Mouse (Mus musculus) layer of hippocampus, adult 9-11 months (tissue): ENCODE measurements around the gene Arf3.
"Not testable (repeated sequence)": the region's sequence is repeated elsewhere in the genome, so short reads cannot be mapped to it uniquely, and the experiment has no call there.

Experiments used
- DNase-seq: peaks from one replicate; pipeline ENCODE4 v3.0.0; 2022

The Arf3 gene

DNA sequence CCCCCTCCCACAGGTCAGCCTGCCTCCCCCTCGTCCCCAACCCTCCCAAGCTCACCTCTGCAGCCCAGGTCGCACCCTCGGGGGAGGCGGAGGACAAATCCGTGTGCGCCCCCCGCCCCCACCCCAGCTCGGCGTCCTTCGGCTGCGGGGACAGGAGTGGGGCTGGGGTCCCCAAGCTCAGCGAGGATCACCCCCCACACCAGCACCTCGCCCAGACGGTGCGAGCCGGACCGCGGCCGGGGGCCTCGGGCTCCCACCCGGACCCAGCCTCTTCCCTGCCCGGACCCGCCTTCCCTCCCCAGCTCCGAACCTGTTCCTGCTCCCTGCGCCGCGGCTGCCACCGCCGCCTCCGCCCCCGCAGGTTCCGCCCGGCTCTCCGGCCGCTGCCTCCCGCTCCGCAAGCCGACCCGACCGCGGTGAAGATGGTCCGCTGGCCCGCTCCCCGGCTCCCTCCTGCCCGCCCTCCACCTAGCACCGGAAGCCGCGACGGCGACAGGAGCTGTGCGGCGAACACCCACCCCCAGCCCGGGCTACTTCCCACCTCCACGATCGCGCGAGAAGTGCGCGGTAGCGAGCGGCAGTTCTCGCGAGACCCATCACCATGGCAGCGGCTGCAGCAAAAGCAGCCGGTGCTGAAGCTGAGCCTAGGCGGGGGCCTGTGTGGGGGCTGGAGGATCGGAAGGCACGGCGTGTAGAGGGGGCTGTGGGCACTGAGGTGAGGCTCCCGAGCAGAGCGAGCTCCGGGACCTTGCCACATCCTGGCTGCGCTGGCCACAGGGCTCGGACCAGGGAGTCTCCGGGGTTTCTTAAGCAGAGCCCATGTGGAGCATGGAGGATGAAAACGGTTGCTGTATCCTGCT is at the start of gene Arf3:
Gene Arf3, minus strand, starts transcription at position 545 of the 860 bp plus-strand sequence.
- peak; percentile 95 for DNase-seq

DNA sequence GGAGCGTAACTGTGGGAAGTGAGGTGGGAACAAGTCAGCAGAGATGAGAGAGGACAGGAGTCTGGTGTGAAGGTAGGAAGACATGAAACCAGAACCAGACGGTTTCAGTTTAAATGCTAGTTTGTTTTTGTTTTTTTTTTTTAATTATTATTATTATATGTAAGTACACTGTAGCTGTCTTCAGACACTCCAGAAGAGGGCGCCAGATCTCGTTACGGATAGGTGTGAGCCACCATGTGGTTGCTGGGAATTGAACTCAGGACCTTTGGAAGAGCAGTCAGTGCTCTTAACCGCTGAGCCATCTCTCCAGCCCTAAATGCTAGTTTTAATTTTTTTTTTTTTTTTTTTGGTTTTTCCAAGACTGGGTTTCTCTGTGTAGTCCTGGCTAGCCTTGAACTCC is 47.2 kb upstream of the Arf3 start:
- not testable (repeated sequence) for DNase-seq

DNA sequence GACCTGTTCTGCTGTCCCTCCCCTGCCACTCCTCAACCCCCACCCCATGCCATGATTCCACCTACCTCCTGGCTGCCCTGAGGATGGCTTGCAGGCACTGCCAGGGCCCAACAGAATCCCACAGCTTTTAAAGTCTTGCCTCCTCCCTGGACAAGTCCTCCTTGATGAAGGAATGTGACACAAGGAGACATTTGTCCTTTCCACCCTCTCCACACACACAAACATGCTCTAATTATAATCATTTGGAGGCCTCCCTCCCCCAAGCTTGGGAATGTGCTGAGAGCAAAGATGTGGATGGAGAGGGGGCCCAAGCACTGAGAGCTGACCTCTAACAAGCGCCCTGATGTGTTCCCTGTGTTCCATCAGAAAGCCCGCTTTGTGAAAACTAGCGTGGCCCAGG is 46.4 kb upstream of the Arf3 start, which contains the start of gene Ddn:
Gene Ddn, minus strand, starts transcription at position 101 of the 400 bp plus-strand sequence.
- DNase-seq: no peak

DNA sequence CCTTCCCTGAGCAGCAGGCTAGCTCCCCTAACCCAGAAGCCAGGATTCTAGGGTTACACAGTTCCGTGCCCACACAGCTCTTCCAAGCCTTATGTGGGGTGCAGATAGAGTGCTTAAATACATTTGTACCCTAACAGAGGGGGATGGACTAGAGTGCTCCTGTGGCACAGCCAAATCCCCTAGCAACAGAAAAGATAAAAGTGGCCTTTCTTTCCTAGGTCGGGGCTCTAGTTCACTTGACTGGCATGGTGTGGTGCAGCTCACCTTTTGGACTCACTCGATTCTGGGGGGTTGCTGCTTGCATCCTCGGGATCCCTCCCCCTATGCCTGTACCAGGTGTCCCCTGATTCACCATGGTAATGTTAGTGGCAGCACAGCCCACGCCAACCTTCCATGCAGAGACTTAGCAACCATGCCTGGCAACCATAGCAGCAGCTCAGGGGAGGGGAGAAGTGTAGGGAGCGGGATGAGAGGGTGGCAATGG is 45.7 kb upstream of the Arf3 start:
- peak; percentile 96 for DNase-seq

DNA sequence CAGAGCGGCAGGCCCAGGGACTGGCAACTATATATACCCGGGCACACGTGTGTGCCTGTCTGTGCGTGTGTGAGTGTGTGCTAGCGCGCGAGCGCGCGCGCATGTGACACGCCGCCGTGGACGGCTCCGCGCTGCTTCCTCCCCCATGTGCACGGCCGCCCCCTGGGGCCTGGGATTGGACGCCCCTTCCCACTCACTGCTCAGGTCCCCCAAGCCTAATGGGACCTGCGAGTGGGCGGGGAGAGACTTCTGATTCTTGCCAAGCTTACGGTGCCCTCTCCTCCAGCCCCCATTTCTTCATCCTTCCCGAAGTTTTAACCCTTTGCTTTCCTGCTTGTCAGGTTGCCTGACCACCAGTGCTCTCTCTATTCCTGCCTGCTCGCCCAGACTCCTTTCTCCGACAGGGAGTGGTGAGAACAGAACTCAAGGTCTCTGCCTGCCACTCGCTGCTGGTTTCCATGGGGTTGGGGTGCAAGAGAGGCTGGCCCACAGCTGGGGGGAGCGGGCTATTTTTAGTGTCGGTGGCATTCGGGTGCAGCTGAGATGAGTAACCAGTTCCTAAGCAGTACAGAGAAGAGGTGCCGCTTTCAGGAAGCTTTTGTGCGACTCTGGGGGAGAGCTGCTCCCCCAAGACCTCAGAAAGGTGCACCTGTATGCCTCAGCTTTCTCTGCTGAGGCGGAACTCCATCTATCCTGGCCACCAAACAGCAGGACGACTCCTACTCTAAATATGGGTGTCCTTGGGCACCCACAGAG is 45.1 kb upstream of the Arf3 start:
- peak; percentile 87 for DNase-seq

DNA sequence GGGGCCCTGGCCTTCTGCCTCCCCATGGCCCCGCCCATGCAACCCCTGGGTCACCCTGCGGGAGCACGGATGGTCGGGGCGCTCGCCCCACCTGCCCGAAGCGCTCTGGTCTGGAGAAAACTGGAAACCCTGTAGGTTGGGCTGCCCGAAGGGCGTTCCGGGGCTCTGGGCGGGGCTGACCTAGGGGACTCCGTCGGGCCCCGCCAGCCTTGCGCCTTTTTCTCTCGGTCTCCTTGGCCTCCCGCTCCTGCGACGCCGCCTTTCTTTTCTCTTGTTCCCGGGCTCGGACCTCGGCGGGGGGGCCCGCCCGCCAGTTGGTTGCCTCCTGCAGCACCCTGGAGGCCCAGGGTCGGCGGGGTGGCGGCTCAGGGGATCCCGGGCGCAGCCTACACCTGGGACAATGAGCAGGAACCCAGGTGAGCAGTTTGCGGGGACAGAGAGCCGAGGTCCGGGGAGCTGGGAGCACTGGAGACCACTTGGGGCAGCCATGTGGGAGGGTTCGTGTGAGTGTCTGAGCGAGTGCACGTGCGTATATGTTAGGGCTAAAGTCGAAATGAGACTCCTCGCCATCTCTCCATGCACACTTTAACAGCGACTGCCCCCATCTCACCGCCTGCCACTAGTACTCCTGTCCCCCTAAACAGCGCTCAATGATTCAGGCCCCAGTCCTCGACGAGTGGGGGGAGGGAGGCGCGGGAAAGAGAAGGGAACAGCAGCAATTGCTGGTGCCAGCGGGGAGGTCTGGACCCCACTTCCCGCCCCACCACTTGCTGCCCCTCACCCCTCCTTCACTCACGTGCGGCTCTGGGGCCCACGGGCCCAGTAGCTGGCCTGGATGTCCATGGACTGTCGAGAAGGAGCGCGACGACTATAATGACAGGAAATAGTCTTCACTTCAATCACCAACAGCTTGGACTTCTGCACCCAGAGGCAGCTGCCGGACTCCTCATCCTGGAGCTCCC is 44.1 kb upstream of the Arf3 start:
- DNase-seq: no peak

DNA sequence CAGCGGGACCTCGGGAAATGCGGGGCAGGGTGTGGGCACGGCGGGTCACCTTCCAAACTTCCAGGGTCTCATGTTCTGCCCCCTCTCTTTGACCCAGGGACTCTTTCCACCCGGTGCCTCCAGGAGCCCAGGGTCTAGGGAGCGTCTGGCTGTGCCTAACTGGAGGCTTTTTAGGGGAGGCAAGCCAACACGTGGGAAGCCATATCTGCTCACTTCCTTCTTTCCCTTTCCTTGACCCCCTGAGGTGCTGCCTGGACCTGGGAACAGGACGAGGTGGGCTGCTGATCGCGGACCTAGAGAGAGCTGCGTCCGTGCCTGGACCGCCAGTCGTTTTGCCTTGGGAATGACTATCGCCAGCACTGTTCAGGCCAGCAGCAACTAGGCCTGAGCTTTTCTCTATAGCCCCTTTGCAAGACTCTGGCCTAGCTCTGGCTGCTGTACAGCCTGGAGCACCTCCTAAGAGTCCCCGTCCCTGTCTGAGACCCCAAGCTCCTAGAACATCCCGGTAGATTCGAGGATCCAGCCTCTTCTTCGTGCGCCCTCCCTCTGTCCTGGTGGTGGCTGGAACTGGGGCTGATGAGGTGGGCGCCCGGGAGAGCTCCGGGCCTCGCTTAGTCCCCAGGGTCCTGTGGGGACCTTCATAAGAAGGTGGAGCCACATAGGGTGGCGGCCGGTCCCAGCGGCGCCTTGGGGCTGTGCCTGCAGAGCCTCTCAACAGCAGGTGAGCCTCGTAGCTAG is 43.2 kb upstream of the Arf3 start:
- DNase-seq: no peak

DNA sequence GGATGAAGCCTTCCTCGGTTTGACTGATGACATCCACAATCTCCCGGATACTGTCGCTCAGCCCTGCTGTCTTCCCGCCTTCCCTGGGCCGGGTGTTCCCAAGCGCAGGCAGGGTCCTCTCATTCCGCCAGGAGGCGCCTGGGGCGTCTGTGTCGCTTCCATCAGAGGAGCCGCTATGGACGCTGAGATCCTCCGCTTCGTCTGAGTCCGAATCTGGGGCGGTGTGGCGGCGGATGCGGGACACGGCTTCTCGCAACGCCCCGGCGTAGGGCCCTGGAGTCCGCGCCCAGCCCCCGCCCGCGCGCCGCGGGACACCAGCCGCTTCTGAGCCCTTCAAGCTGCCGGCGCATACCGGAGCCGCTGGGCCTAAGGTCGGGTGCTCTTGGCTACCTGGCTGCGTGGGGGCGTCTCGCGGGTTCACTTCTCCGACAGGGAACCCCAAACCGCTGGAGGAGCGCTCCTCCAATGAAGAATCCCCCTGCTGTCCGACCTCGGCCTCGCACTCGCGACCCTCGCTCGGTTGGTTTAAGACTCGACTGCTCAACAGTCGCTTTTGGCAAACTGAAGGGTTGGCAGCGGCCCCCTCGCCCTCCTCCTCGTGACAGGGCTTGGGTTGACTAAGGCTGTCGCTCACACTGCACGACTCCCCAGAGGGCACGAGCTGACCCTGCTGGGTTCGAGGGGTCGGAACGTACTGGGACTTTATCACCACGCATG is 42.5 kb upstream of the Arf3 start:
- peak; percentile 62 for DNase-seq

DNA sequence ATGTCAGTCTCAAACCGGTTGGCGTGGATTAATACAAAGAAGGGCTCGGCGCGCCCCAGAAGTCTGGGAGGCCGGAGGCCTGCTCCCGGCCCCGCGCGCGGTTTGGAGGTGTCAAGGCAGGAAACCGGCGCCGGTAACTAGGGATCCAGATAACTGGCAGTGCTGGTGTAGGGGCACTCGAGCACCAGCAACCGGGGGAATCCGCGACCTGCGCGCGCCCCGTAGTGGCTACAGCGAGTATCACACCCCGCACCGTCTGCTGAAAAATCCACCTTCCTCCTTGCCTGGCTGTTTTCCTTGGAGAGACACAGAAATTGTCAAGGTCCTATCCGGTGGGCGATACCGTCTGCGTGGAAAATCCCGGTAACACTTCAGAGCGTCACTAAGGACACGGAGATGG is 41.0 kb upstream of the Arf3 start:
- DNase-seq: peak; percentile 75

DNA sequence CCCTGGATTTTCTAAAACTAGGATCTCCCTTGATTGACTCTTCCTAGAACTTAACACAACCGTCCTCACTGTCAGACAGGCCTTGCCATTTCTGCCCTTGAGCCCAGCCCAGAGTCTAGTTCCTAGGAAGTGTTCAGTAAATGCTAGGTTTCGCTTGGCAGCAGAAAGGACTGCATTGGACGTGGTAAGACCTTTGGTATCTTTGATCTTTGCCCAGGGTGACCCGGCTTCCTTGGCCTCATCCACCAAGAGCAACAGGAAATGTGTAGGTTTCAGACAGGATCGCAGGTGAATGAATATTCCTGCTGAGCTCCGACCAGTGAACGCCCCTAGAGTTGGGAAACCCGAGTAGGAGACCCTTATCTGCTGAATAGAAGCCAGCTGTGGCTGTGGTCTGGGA is 39.9 kb upstream of the Arf3 start:
- DNase-seq: no peak

DNA sequence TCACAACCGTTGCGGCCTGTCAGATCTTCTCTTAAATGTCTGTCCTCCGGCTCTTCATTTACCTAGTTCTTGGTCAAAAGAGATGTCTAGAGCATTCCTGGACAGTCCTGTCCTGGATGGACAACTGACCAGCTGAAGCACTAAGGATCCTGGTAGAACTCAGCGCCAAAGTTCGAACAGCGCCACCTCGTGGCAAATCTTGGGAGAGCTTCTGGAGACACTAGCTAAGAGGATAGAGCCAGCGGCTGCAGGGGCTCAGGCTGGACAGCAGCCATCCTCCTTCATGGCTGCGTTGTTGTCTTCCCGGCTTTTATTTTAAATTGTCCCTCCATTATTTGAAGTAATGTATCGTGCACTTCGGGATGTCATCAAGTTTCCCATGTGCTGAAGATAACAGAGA is 36.4 kb upstream of the Arf3 start:
- no peak for DNase-seq

DNA sequence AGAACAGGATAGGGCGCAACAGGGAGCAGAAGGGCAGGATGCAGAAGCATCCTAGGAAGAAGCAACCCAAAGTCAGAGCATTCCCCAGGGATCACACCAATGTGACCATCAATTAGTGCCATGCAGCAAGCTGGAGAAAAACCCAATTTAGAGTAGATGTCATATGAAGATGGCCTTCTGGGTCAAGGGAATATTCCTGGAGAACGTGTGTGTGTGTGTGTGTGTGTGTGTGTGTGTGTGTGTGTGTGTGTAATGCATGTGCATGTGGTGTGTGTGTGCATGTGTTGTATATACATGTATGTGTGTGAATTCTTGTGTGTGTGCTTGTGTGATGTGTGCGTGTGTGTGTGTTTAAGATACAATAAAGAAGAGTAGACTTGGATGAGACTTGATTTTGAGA is 35.9 kb upstream of the Arf3 start:
- DNase-seq: no peak

DNA sequence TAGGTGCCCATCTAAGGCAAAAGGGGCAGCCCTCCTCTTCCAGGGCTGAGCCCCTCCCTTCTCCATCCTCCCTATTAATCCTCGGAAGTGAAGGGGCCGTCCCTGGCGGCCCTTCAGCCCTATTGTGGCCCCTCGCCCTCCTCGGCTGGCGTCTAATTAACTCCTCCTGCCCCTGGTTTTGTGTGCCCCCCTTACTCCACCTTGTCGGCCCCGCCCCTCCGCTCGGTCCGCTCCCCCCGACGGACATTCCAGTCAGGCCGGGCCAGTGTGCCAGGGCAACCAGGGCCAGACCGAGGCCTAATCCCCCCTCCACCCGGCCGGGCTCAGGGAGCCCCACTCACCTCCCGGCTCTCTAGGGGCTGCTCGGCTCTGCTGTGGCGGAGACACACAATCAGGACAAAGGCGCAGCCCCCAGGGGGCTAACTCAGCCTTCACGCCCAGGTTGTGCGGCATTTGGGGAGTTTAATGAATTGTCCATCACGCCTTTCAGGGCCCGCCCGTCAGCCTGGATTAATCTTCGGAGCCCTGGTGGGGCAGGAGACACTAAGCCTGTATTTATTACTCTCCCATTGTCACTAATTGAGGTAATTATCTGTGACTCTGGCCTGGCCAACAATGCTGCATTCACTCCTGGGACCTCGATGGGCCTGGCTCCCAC is 35.0 kb upstream of the Arf3 start:
- DNase-seq: no peak

DNA sequence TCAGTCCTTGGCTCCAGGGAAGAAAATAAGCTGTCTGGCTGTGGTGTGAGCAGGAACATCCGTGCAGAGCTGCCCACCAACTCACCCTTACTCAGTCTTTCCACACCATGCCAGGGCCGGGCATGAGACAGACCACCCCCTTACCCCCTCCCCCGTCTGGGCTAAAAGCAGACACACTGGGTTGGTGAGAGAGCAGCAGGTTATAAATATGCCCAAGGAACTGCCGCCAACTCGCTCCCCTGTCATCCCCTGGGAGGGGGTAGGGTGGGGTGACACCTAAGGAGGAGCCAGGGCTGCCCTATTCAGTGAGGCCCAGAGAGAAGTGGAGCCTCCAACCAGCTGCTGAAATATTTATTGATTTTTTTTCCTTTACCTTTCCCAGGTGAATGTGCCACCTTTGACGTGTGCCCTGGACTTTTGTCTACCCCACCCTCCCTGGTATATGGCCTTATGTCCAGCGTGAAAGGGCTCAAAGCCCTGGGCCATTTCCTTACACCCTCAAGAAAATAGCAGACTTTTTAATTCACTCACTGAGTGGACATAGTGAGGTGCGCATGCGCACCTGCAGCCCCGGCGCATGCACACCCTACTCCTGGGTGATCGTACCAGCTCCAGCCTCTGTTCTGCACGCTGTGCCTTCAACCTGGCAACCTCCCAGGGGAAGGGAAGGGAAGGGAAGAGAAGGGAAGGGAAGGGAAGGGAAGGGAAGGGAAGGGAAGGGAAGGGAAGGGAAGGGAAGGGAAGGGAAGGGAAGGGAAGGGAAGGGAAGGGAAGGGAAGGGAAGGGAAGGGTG is 34.0 kb upstream of the Arf3 start:
- DNase-seq: no peak

DNA sequence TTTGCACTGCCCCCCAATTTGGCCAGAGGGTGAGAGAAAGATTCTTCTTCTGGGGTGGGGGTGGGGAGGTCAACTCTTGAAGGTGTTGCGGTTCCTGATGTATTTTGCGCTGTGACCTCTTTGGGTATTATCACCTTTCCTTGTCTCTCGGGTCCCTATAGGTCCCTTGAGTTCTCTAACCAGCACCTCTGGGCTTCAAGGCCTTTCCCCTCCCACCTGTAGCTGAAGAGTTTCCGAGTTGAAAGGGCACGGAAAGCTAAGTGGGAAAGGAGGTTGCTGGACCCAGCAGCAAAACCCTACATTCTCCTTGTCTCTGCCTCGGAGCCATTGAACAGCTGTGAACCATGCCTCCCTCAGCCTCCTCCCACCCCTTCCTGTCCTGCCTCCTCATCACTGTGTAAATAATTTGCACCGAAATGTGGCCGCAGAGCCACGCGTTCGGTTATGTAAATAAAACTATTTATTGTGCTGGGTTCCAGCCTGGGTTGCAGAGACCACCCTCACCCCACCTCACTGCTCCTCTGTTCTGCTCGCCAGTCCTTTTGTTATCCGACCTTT is 30.2 kb upstream of the Arf3 start:
- DNase-seq: no peak

DNA sequence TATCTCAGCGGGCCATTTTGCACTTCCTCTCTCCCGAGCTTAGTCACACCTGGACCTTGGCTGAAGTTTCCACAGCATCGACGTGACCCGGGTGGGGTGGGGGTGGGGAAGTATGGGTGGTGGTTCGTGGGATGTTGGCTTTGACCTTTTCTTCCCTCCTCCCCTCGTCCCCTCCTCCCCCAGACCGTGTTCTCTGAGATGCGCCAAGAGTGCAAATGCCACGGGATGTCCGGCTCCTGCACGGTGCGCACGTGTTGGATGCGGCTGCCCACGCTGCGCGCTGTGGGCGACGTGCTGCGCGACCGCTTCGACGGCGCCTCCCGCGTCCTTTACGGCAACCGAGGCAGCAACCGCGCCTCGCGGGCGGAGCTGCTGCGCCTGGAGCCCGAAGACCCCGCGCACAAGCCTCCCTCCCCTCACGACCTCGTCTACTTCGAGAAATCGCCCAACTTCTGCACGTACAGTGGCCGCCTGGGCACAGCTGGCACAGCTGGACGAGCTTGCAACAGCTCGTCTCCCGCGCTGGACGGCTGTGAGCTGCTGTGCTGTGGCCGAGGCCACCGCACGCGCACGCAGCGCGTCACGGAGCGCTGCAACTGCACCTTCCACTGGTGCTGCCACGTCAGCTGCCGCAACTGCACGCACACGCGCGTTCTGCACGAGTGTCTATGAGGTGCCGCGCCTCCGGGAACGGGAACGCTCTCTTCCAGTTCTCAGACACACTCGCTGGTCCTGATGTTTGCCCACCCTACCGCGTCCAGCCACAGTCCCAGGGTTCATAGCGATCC is 29.4 kb upstream of the Arf3 start:
- peak; percentile 59 for DNase-seq

DNA sequence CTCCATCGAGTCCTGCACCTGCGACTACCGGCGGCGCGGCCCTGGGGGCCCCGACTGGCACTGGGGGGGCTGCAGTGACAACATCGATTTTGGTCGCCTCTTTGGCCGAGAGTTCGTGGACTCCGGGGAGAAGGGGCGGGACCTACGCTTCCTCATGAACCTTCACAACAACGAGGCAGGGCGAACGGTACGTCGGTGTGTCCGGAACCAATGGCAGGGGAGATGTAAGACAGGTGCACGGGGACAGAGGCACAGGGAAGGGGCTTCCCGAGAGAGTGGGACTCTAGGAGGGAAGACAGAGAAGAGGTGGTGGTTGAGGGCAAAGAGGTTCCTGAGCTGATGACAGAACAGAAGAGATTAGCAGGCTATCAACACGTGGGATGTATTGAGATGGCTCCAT is 28.8 kb upstream of the Arf3 start:
- DNase-seq: no peak

DNA sequence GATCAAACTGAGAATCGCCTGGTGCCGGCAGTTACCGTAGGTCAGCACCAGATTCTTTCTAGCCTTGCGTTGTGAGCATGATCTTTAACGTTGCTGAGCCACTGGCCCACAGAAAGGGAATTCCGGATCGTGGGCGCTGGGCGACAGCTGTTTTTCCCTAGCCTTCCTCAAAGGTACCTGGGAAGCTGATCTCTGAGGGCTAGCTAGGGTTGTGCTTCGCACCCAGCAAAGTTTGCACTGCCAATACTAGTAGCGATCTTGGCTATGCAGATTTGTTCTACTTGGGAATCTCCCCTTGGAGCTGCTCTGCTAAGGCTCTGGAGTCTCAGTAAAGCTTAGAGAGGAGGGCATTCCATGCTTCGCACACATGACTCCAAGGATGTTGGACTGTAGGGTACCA is 28.2 kb upstream of the Arf3 start:
- no peak for DNase-seq

DNA sequence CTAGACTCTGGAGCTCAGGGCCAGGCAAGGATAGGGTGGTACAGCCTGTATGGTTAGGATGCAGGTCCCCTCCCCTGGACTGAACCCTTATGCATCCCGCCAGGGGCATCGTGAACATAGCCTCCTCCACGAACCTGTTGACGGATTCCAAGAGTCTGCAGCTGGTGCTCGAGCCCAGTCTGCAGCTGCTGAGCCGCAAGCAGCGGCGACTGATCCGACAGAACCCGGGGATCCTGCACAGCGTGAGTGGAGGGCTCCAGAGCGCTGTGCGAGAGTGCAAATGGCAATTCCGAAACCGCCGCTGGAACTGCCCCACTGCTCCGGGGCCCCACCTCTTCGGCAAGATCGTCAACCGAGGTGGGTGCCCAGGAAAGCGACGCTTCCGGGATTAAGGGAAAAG is 27.7 kb upstream of the Arf3 start:
- no peak for DNase-seq
